Mouse (Mus musculus) yolk sac, embryonic 10.5 days (tissue): ENCODE measurements around the gene Golga5.

ENCODE experiments used
- DNase-seq: peaks from one replicate; pipeline ENCODE4 v3.0.0-alpha.2; 2017; ENCODE audit warnings: low spot score

Gene Golga5

DNA sequence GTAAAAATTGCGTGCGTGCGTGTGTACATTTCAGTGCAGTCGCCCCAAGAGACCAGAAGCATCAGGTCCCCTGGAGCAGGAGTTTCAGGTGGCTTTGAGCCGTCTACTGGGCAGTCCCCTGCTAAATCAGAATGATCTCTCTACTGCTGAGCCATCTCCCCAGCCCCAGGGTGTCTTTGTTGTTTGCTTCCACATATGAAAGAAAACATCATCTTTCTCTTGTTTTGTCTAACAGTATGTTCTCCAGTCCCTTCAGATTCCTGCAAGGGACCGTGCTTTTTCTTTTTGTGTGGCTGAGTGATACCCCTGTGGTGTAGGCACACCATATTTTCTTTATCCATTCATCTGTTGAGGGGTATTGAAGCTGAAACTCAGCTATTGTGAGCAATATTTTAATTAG, 45.8 kb downstream of the Golga5 start:
- DNase-seq = no peak

GRCm38 (mm10) chr12:102516151-102516550, 47.2 kb downstream of the Golga5 start:
- no peak for DNase-seq

DNA sequence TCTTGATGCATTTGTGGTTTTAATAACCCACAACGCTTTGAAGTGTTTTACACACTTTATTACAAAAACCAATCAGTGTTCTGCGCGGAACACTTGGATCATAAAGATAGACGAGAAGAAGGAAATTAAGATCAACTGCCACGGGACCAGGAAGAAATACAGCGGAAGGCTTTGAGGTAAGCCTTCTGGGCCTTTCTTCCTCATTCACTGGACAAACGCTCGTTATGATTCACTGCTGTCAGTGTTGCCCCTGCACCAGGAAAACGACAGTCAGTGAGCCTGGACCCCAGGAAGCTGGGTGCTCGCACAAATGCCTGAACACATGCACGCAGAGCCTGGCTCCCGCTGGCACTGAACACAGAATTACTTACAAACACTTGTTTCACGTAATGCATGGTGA, 48.7 kb downstream of the Golga5 start:
- no peak for DNase-seq

GRCm38 (mm10) chr12:102519929-102520720, 51.2 kb downstream of the Golga5 start:
- no peak for DNase-seq

- DNase-seq = no peak
These were observed 52.9 kb downstream of the Golga5 start for GRCm38 (mm10) chr12:102521777-102522319.

GRCm38 (mm10) chr12:102524216-102524615, 55.3 kb downstream of the Golga5 start:
- no peak for DNase-seq

GRCm38 (mm10) chr12:102524760-102525159, 55.8 kb downstream of the Golga5 start:
- DNase-seq = no peak

GRCm38 (mm10) chr12:102527989-102528388, 59.1 kb downstream of the Golga5 start:
- no peak for DNase-seq

- no peak for DNase-seq
These were observed 66.9 kb downstream of the Golga5 start for GRCm38 (mm10) chr12:102535796-102536195.

- DNase-seq = no peak
These were observed 71.3 kb downstream of the Golga5 start for GRCm38 (mm10) chr12:102540278-102540677.

DNA sequence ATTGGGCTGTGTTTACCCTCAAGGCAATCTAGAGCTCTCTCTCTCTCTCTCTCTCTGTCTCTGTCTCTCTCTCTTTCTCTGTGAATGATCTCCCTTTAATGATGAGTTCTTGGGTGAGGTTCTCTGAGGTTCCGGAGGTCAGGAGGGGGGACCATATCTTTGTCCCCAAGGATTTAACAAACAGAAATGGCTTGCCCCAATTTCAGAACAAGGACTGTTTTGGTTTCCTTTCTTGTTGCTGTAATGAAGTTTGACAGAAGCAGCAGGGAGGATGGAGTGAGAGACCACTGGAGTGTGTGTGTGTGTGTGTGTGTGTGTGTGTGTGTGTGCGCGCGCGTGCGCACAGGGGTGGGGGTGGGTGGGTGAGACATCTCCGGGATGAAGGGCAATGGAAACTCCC, 72.2 kb downstream of the Golga5 start:
- no peak for DNase-seq

DNA sequence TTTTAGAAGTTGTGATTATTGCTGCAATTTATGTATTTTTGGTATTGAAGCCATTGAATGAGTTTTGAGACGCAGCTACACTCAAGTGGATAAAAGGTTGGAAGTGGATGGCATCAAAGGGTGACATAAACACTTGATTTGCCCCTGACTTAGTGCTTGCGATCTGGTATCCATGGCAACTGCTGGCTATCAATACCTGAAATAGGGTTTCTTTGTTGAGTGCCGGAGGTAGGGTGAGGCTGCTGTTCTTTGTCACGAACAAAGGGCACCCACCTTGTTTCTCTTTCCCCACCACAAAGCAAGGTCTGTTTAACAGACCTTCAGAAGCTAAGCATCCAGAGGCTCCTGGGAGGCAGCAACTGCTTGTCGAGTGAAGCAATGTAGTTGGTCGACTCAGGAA, 76.2 kb downstream of the Golga5 start:
- no peak for DNase-seq
